Mouse (Mus musculus) spleen, adult 2 months (tissue): ENCODE data around the gene Hist1h3d.
"Not testable (repeated sequence)": the region's sequence is repeated elsewhere in the genome, so short reads cannot be mapped to it uniquely, and the experiment has no call there.

Source experiments
- CTCF ChIP-seq: fragments of 200-500 bp; IDR thresholded peaks from 2 replicates; pipeline ENCODE4 v1.5.1; 2011; ENCODE audit warnings: mild to moderate bottlenecking, inconsistent platforms; ENCODE audit not compliant: insufficient read depth, insufficient read length, insufficient replicate concordance; ENCODE audit errors: extremely low read depth
- POLR2A ChIP-seq: fragments of 200-500 bp; IDR thresholded peaks from 2 replicates; pipeline ENCODE4 v1.6.1; 2011; ENCODE audit warnings: low read depth, low read length, inconsistent platforms

DNA sequence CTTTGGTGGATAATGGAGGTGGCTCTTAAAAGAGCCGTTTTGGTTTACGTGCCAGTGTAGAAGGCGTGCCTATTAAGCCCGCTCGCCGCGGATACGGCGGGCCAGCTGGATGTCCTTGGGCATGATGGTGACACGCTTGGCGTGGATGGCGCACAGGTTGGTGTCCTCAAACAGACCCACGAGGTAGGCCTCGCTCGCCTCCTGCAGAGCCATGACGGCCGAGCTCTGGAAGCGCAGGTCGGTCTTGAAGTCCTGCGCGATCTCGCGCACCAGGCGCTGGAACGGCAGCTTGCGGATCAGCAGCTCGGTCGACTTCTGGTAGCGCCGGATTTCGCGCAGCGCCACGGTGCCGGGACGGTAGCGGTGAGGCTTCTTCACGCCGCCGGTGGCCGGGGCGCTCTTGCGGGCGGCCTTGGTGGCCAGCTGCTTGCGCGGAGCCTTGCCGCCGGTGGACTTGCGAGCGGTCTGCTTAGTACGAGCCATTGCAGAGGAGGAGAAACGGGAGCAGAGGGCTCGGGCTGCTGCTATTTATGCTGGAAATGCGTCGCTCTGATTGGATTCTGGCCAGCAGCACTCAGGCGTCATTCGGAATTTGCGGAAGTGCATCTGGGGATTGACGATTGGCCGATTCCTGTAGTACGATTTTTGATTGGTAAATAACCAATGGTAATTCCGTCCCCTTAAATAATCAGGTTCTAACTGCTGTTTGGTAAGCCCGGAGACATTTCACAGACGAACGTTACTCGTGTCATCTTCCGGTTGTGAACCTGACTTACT, 13.5 kb upstream of the Hist1h3d start, which contains the start of gene Hist1h3e:
- TF ChIP-seq CTCF, result not testable (repeated sequence)
- TF ChIP-seq POLR2A, result peak; percentile 94
